Mouse (Mus musculus): ENCODE measurements around the gene Maz. TPM values are rescaled to one million over a fixed set of nuclear protein-coding genes. Genes with fewer than 3 reads are reported as not detected.

The Maz gene
- polyA plus RNA-seq, 1 experiment from 2014 or later = 44.7 TPM

- Histone ChIP-seq H3K9me3 (ENCODE audit: control insufficient read depth, low read length) (no peaks in the 10 kb centered on the region), H3K4me1 (ENCODE audit: control insufficient read depth in 2 of 2, insufficient read depth in 2 of 2, low read length in 2 of 2) (peaks cover 3 to 16% of the 10 kb centered on the region in 2 experiments; a peak in 3 of 4 replicates), H3K9ac (ENCODE audit: low read length) (peak within 1 kb of the TSS; percentile 89), H3K36me3 (ENCODE audit: control insufficient read depth, insufficient read depth, low read length) (peaks cover 16% of the 10 kb centered on the region), H3K27me3 (ENCODE audit: control insufficient read depth, insufficient read depth, low read length) (no peaks in the 10 kb centered on the region), H3K4me3 (ENCODE audit: control insufficient read depth in 1 of 2, insufficient read depth in 1 of 2, low read depth in 1 of 2, low read length in 2 of 2) (peak within 1 kb of the TSS; percentile 84 to 100), H3K4me2 (ENCODE audit: low read length) (peak within 1 kb of the TSS; percentile 86), H3K27ac (replicated peaks in 1 of 2; ENCODE audit: control insufficient read depth in 1 of 2, insufficient read depth in 1 of 2, low read depth in 2 of 2, low read length in 2 of 2) (peak within 1 kb of the TSS; percentile 75 to 85)
- ATAC-seq (ENCODE audit: insufficient number of reproducible peaks, insufficient read depth, low FRiP score, low read depth) = peak; percentile 59; the same call in 1 of the 2 replicates
- WGBS = under 1% methylated on average over 53 of the region's 53 CpGs
Observed at GRCm38 (mm10) chr7:127041851-127042672, 15.2 kb upstream of the Maz start, which contains the start of gene Kif22. Gene Kif22 (minus strand): TSS chr7:127042471.

GRCm38 (mm10) chr7:127031244-127031643 lies 4.4 kb upstream of the Maz start:
- peaks cover 6 to 8% of the 10 kb centered on the region in 2 experiments for H3K4me1 ChIP-seq (ENCODE audit: control insufficient read depth in 2 of 2, insufficient read depth in 2 of 2, low read length in 2 of 2)
- WGBS = 63% methylated on average over 1 of the region's 1 CpGs
- H3K4me2 ChIP-seq (ENCODE audit: low read length) = no peak overlapping the region
- H3K4me3 ChIP-seq (ENCODE audit: control insufficient read depth in 1 of 2, insufficient read depth in 1 of 2, low read depth in 1 of 2, low read length in 2 of 2) = no peak overlapping the region
- H3K9ac ChIP-seq (ENCODE audit: low read length) = no peak overlapping the region
- no peaks in the 10 kb centered on the region for H3K27me3 ChIP-seq (ENCODE audit: control insufficient read depth, insufficient read depth, low read length)
- no peaks in the 10 kb centered on the region for H3K9me3 ChIP-seq (ENCODE audit: control insufficient read depth, low read length)
- peaks cover 84% of the 10 kb centered on the region for H3K36me3 ChIP-seq (ENCODE audit: control insufficient read depth, insufficient read depth, low read length)
- no peak overlapping the region for H3K27ac ChIP-seq (replicated peaks in 1 of 2; ENCODE audit: control insufficient read depth in 1 of 2, insufficient read depth in 1 of 2, low read depth in 2 of 2, low read length in 2 of 2)
- ATAC-seq (ENCODE audit: insufficient number of reproducible peaks, insufficient read depth, low FRiP score, low read depth) = no peak

GRCm38 (mm10) chr7:127030172-127030571 lies 3.3 kb upstream of the Maz start:
- Histone ChIP-seq H3K27me3 (ENCODE audit: control insufficient read depth, insufficient read depth, low read length) (no peaks in the 10 kb centered on the region), H3K36me3 (ENCODE audit: control insufficient read depth, insufficient read depth, low read length) (peaks cover 76% of the 10 kb centered on the region), H3K27ac (replicated peaks in 1 of 2; ENCODE audit: control insufficient read depth in 1 of 2, insufficient read depth in 1 of 2, low read depth in 2 of 2, low read length in 2 of 2) (no peak overlapping the region), H3K4me3 (ENCODE audit: control insufficient read depth in 1 of 2, insufficient read depth in 1 of 2, low read depth in 1 of 2, low read length in 2 of 2) (no peak overlapping the region), H3K4me1 (ENCODE audit: control insufficient read depth in 2 of 2, insufficient read depth in 2 of 2, low read length in 2 of 2) (peaks cover 6 to 8% of the 10 kb centered on the region in 2 experiments), H3K9ac (ENCODE audit: low read length) (no peak overlapping the region), H3K4me2 (ENCODE audit: low read length) (no peak overlapping the region), H3K9me3 (ENCODE audit: control insufficient read depth, low read length) (no peaks in the 10 kb centered on the region)
- WGBS = 94% methylated on average over 1 of the region's 1 CpGs
- no peak for ATAC-seq (ENCODE audit: insufficient number of reproducible peaks, insufficient read depth, low FRiP score, low read depth)

GRCm38 (mm10) chr7:127027885-127028284 lies 1.0 kb upstream of the Maz start:
- peaks cover 73% of the 10 kb centered on the region for H3K36me3 ChIP-seq (ENCODE audit: control insufficient read depth, insufficient read depth, low read length)
- no peaks in the 10 kb centered on the region for H3K27me3 ChIP-seq (ENCODE audit: control insufficient read depth, insufficient read depth, low read length)
- no peak for ATAC-seq (ENCODE audit: insufficient number of reproducible peaks, insufficient read depth, low FRiP score, low read depth)
- peak overlapping the region; percentile 92 to 100 for H3K27ac ChIP-seq (replicated peaks in 1 of 2; ENCODE audit: control insufficient read depth in 1 of 2, insufficient read depth in 1 of 2, low read depth in 2 of 2, low read length in 2 of 2)
- peak overlapping the region; percentile 46 to 98 for H3K4me3 ChIP-seq (ENCODE audit: control insufficient read depth in 1 of 2, insufficient read depth in 1 of 2, low read depth in 1 of 2, low read length in 2 of 2)
- 72% methylated on average over 8 of the region's 8 CpGs for WGBS
- H3K4me2 ChIP-seq (ENCODE audit: low read length) = peak overlapping the region; percentile 96
- H3K9me3 ChIP-seq (ENCODE audit: control insufficient read depth, low read length) = no peaks in the 10 kb centered on the region
- peak overlapping the region; percentile 99 for H3K9ac ChIP-seq (ENCODE audit: low read length)
- H3K4me1 ChIP-seq (ENCODE audit: control insufficient read depth in 2 of 2, insufficient read depth in 2 of 2, low read length in 2 of 2) = peaks cover 19 to 28% of the 10 kb centered on the region in 2 experiments

- Histone ChIP-seq H3K27ac (replicated peaks in 1 of 2; ENCODE audit: control insufficient read depth in 1 of 2, insufficient read depth in 1 of 2, low read depth in 2 of 2, low read length in 2 of 2) (peak overlapping the region; percentile 91 to 100), H3K27me3 (ENCODE audit: control insufficient read depth, insufficient read depth, low read length) (no peaks in the 10 kb centered on the region), H3K4me2 (ENCODE audit: low read length) (peak overlapping the region; percentile 96), H3K36me3 (ENCODE audit: control insufficient read depth, insufficient read depth, low read length) (peaks cover 72% of the 10 kb centered on the region), H3K9ac (ENCODE audit: low read length) (peak overlapping the region; percentile 99), H3K4me1 (ENCODE audit: control insufficient read depth in 2 of 2, insufficient read depth in 2 of 2, low read length in 2 of 2) (peaks cover 19 to 40% of the 10 kb centered on the region in 2 experiments), H3K4me3 (ENCODE audit: control insufficient read depth in 1 of 2, insufficient read depth in 1 of 2, low read depth in 1 of 2, low read length in 2 of 2) (peak overlapping the region; percentile 88 to 98), H3K9me3 (ENCODE audit: control insufficient read depth, low read length) (no peaks in the 10 kb centered on the region)
- no CpG with 5 or more reads among the region's 48 CpGs for WGBS
- no peak for ATAC-seq (ENCODE audit: insufficient number of reproducible peaks, insufficient read depth, low FRiP score, low read depth)
Observed at GRCm38 (mm10) chr7:127026616-127026983, 237 bp downstream of the Maz start.

- H3K9ac ChIP-seq (ENCODE audit: low read length) = peak overlapping the region; percentile 99
- H3K4me3 ChIP-seq (ENCODE audit: control insufficient read depth in 1 of 2, insufficient read depth in 1 of 2, low read depth in 1 of 2, low read length in 2 of 2) = peak overlapping the region; percentile 88 to 98
- H3K4me2 ChIP-seq (ENCODE audit: low read length) = peak overlapping the region; percentile 96
- H3K9me3 ChIP-seq (ENCODE audit: control insufficient read depth, low read length) = no peaks in the 10 kb centered on the region
- peaks cover 23 to 45% of the 10 kb centered on the region in 2 experiments for H3K4me1 ChIP-seq (ENCODE audit: control insufficient read depth in 2 of 2, insufficient read depth in 2 of 2, low read length in 2 of 2)
- H3K27me3 ChIP-seq (ENCODE audit: control insufficient read depth, insufficient read depth, low read length) = no peaks in the 10 kb centered on the region
- peaks cover 67% of the 10 kb centered on the region for H3K36me3 ChIP-seq (ENCODE audit: control insufficient read depth, insufficient read depth, low read length)
- peak; percentile 29 for ATAC-seq (ENCODE audit: insufficient number of reproducible peaks, insufficient read depth, low FRiP score, low read depth)
- peak overlapping the region; percentile 91 to 100 for H3K27ac ChIP-seq (replicated peaks in 1 of 2; ENCODE audit: control insufficient read depth in 1 of 2, insufficient read depth in 1 of 2, low read depth in 2 of 2, low read length in 2 of 2)
- WGBS = under 1% methylated on average over 42 of the region's 48 CpGs
Observed at GRCm38 (mm10) chr7:127026161-127026600, 656 bp downstream of the Maz start.

GRCm38 (mm10) chr7:127025556-127026160 lies 1.2 kb downstream of the Maz start:
- Histone ChIP-seq H3K4me2 (ENCODE audit: low read length) (peak overlapping the region; percentile 96), H3K4me3 (ENCODE audit: control insufficient read depth in 1 of 2, insufficient read depth in 1 of 2, low read depth in 1 of 2, low read length in 2 of 2) (peak overlapping the region; percentile 88 to 98), H3K27me3 (ENCODE audit: control insufficient read depth, insufficient read depth, low read length) (no peaks in the 10 kb centered on the region), H3K36me3 (ENCODE audit: control insufficient read depth, insufficient read depth, low read length) (peaks cover 62% of the 10 kb centered on the region), H3K9me3 (ENCODE audit: control insufficient read depth, low read length) (no peaks in the 10 kb centered on the region), H3K9ac (ENCODE audit: low read length) (peak overlapping the region; percentile 99), H3K27ac (replicated peaks in 1 of 2; ENCODE audit: control insufficient read depth in 1 of 2, insufficient read depth in 1 of 2, low read depth in 2 of 2, low read length in 2 of 2) (peak overlapping the region; percentile 91 to 100), H3K4me1 (ENCODE audit: control insufficient read depth in 2 of 2, insufficient read depth in 2 of 2, low read length in 2 of 2) (peaks cover 26 to 49% of the 10 kb centered on the region in 2 experiments)
- ATAC-seq (ENCODE audit: insufficient number of reproducible peaks, insufficient read depth, low FRiP score, low read depth) = no peak
- WGBS = under 1% methylated on average over 57 of the region's 65 CpGs
